Mouse (Mus musculus) urinary bladder, postnatal 36 days (tissue): ENCODE data around the gene Csmd2.
"Not testable (repeated sequence)": the region's sequence is repeated elsewhere in the genome, so short reads cannot be mapped to it uniquely, and the experiment has no call there.

Source experiments
- DNase-seq, 2 experiments: peaks; one replicate each; pipeline ENCODE4 v3.0.0; 2022; ENCODE audit warnings: low spot score in 2 of 2, mixed read lengths in 1 of 2

Gene Csmd2

GRCm38 (mm10) chr4:128489521-128490100 is 502.0 kb downstream of the Csmd2 start:
- DNase-seq, result no peak

GRCm38 (mm10) chr4:128492055-128492454 is 504.4 kb downstream of the Csmd2 start:
- no peak for DNase-seq

- no peak for DNase-seq
Measured at GRCm38 (mm10) chr4:128499980-128500379, 512.3 kb downstream of the Csmd2 start.

- DNase-seq, result no peak
Measured at GRCm38 (mm10) chr4:128506878-128507277, 519.2 kb downstream of the Csmd2 start.

GRCm38 (mm10) chr4:128509885-128510284 is 522.2 kb downstream of the Csmd2 start:
- no peak for DNase-seq

GRCm38 (mm10) chr4:128514496-128514895 is 526.8 kb downstream of the Csmd2 start:
- DNase-seq, result no peak

- no peak for DNase-seq
Measured at GRCm38 (mm10) chr4:128521276-128521675, 533.6 kb downstream of the Csmd2 start.

- DNase-seq, result no peak
Measured at GRCm38 (mm10) chr4:128543378-128543777, 555.7 kb downstream of the Csmd2 start.

- DNase-seq, result not testable (repeated sequence)
Measured at GRCm38 (mm10) chr4:128543956-128544486, 556.4 kb downstream of the Csmd2 start.

GRCm38 (mm10) chr4:128550756-128551155 is 563.1 kb downstream of the Csmd2 start:
- no peak for DNase-seq

GRCm38 (mm10) chr4:128554198-128554597 is 566.5 kb downstream of the Csmd2 start:
- no peak for DNase-seq

- no peak for DNase-seq
Measured at GRCm38 (mm10) chr4:128560327-128560726, 572.7 kb downstream of the Csmd2 start.

GRCm38 (mm10) chr4:128575811-128576210 is 588.2 kb downstream of the Csmd2 start:
- no peak for DNase-seq

- peak in 1 of 2 experiments; percentile 12 for DNase-seq
Measured at GRCm38 (mm10) chr4:128579182-128579581, 591.5 kb downstream of the Csmd2 start.

GRCm38 (mm10) chr4:128593286-128593685 is 605.6 kb downstream of the Csmd2 start:
- DNase-seq, result no peak

GRCm38 (mm10) chr4:128594062-128594461 is 606.4 kb downstream of the Csmd2 start:
- no peak for DNase-seq

GRCm38 (mm10) chr4:128597801-128598560 is 610.3 kb downstream of the Csmd2 start:
- DNase-seq, result no peak

GRCm38 (mm10) chr4:128606586-128606985 is 618.9 kb downstream of the Csmd2 start:
- DNase-seq, result no peak

GRCm38 (mm10) chr4:128607661-128608060 is 620.0 kb downstream of the Csmd2 start:
- no peak for DNase-seq

GRCm38 (mm10) chr4:128609276-128609924 is 621.7 kb downstream of the Csmd2 start:
- peak in 1 of 2 experiments; percentile 13 for DNase-seq

GRCm38 (mm10) chr4:128609925-128610402 is 622.3 kb downstream of the Csmd2 start, which contains the start of gene Zscan20:
Gene Zscan20 (minus strand): TSS chr4:128610098.
- DNase-seq, result peak; percentile 89 to 96

- no peak for DNase-seq
Measured at GRCm38 (mm10) chr4:128610706-128611105, 623.0 kb downstream of the Csmd2 start.
